Mouse (Mus musculus): ENCODE measurements around the gene Apol9b.

Apol9b gene

DNA sequence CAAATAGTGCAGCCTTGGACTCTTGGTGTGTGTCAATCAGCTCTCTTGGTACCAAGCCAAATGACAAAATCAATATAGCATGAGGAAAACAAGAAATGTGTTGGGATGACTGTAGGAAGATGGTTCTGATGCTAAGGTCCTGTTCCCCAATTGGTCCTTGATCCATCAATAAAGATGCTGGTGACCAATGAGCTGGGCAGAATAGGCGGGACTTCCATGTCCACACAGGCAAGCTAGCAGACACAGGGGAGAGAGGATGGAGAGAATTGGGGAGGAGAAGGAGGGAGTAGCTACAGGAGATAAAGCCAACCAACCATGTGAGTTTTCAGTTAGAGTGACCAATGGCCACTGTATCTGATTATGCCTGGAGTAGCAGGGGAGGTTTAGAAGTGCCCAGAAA, 17.5 kb downstream of the Apol9b start:
- DNase-seq (ENCODE audit: low read depth, low spot score), result no peak

DNA sequence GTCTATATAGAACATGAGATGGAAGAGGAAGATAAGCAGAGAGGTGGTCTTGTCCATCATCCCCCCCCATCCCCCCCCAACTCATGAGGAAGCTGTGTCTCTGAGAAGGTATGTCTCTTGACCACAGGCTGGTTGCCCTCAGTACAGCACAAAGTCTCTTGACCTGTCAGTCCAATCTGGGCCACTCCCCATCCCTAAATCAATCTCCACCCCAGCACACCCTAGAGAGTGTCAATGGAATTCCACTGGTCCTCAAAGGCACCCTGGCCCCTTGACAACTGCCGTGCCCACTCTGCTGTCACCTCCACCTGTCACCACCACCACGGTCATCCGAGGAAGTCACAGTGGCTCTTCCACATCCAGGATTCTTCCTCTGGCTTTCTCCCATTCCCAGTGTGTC, 19.6 kb downstream of the Apol9b start:
- no peak for DNase-seq (ENCODE audit: low read depth, low spot score)

DNA sequence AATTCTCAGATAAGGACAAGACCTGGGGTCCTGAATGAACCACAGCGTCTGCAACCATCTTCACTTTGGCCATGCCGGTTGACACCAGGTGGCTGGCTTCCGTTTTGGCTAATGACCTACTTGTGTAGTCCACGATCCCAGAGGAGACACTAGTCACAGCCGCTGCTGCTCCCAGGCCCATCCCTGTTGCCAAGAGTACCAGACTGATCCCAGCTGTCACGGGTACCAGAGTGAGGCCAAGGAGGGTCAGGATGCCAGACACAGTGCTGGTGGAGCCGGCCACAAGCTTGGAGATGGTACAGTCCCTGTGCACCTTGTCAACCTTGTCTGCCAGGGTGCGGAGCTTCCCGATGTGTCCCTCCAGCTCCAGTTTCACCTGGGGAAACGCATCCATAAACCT, 20.9 kb downstream of the Apol9b start:
- no peak for DNase-seq (ENCODE audit: low read depth, low spot score)

DNA sequence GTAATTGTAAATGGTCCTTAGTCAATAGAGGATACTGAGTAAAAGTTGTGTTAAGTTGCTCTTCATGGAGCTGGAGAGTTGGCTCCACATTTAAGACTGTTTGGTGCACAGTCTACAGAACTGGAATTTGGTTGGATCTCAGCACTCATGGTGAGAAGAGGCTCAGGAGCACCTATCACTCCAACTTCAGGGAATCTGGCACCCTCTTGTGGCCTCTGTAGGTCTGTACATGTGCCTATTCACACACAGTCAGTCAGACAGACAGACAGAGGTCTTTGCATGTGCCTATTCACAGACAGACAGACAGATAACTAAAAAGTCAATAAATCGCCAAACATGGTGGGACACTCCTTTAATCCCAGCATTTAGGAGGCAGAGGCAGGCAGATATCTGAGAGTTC, 21.6 kb downstream of the Apol9b start:
- peak; percentile 49 for DNase-seq (ENCODE audit: low read depth, low spot score)

DNA sequence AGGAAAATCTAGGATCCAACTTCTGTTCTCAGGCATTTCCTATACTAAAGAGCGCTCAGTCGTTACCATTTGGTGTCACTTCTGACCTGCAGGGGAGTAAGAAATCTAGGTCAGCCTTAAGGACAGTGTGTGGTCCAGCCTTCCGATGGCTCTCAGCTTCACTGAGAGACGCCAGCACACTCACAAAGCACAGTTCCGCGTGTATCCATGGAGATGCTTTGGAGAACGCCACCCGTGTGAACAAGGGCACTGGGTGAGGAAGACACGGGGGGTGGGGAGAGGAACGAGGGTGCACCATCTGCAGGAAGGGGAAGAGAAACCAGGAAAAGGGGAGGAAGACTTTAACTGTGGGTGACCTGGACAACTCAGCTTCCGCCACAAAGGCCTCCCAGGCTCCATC, 23.6 kb downstream of the Apol9b start:
- DNase-seq (ENCODE audit: low read depth, low spot score), result no peak

DNA sequence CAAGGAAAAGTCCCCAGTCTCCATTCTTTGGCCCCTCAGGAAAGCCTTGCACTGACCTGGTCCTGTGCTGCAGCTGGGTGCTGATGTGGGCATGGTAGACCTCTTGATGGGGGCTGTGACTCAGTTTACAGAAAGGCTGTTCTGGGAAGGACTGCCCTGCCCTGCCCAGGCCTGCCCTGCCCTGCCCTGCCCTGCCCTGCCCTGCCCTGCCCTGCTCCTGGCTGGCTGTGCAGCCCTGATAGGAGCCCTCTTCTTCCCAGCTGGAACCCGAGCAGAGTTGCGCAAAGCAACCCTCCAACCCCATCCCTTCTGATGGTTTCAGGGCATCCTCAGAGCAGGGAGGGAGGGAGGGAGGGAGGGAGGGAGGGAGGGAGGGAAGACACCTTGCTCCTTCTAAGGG, 26.3 kb downstream of the Apol9b start:
- DNase-seq (ENCODE audit: low read depth, low spot score), result no peak

DNA sequence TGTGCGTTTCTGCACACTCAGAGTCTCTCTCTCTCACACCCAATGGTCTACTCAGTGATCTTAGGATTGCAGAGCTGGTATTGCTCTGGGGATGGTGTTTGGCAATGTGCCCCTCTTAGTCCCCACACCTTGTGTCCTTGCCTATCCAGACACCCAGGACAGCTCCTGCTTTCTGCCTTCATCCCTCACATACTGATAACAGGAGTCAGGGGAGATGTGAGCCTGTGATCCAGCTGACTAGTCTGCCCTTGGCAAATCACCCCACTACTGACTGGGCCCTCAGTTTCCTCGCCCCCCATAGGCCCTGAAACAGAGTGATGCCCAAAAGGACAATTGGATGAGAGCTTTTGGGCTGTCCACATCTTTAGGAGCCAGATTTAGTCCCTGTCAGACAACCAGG, 27.2 kb downstream of the Apol9b start:
- DNase-seq (ENCODE audit: low read depth, low spot score), result no peak

DNA sequence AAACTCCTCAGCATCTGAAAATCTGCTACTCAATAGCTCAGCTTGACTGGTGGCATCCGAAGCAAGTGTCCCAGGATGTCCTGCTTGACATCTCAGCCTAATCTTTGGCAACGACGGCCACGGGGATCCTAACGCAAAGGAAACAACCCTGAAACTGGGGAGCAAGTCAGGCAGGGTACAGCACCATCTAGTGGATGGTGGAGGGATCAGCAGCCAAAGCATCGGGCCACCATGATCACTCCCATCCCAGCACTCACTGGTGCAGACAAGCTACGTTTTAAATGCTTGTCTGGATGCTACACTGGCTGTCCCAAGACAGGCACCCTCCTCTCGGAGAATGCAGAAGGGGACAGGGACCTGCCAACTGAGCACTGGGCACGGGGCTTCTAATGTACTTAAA, 28.0 kb downstream of the Apol9b start, which contains the start of gene Apol8:
Gene Apol8 (minus strand): TSS at position 156 of the 400 bp plus-strand sequence.
- peak; percentile 63 for DNase-seq (ENCODE audit: low read depth, low spot score)

DNA sequence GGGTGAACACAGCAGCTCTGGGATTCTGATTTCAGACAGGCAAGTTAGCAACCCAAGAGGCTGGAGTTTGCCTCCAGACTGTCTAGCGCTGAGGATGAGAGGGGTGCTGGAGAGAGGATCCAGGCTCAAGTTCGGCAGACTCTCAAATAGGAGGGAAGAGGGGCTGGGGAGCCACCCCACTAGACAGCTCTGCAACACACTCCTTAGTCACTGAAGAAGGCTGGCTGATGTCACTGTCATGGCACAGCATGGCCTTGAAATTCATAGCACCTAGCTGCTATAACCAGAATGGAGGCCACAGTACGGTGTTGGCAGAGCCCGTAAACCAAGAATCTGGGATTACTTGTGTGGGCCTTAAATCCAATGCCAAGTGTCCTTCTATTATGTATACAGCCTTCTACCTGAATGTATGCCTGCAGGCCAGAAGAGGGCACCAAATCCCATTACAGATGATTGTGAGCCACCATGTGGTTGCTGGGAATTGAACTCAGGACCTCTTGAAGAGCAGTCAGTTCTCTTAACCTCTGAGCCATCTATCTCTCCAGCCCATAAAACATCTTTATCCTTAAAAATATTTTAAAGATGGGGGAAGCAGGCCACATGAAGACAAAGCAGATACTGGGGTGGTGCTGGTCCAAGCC, 28.9 kb downstream of the Apol9b start:
- DNase-seq (ENCODE audit: low read depth, low spot score), result peak; percentile 30

DNA sequence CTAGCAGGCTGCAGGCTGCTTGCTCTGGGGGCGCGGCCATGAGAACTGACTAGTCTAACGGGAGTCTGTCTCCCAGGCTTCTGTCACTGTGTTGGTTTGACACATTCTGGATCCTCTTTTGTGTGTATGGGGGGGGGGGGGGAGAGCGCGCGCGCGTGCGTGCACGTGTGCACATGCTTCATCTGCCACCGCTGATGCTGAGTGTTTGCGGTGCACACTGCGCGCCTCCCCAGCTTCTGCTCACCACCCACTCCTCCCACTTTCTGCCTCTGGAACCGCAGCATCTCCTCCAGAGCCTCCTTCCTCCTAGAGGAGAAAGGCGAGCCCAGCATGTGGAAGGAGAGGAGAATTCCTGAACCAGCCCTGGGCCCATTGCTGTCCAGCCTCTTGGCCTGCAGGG, 31.2 kb downstream of the Apol9b start:
- DNase-seq (ENCODE audit: low read depth, low spot score), result no peak

DNA sequence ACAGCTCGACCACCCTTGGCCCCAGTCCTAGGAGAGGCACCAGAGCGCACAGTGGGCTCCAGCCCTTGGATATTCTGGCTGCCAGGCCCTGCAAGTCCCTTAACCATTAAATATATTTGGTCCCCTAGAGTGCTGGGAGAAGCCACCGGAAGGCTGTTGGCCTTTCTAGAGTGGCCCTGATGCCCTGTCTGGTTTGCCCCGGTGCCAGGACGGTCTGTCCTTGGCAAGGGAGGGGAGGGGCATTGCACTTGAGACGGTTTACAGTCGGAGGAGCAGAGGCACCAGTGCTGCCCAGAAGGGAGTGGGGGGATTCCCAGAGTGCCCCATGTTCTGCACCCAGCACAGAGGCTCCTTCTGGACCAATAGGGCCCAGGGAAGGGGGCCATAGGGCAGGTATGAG, 32.2 kb downstream of the Apol9b start:
- DNase-seq (ENCODE audit: low read depth, low spot score), result no peak

DNA sequence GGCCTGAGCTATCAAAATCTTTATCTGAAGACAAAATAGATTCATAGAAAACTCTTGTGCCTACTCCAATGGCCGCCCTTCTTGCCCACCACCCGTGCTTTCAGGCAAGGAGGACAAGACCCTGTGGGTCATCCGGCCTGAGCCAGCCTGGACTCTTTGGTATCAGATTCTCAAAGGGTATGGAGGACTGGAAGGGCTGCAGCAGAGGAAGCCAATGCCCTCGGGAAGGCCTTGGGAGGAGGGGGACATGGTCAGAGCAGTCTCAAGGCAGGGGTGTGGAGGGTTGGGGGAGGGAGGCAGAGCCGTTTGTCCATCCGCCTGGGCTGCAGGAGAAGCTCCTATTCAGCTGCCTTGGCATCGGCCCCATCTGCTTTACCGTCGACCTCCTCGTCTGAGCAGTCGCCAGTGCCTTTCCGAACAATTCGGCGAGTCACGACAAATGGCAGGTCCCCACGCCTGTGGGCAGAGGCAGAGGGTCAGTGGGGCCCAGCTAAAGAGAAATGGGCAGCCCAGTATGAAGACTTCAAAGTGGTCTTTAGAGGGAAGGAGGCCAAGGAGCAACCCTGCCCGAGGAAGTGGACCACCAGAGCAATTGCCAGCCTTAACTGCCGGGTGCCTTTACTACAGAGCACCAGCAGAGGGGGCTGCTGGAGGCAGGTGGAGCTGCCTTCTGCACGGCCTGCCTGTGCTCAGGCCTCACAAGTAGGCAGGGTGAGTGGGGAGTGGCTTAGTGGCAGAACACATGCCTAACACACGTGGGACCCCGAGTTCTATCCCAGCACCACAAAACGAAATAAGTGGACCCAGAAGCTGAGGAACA, 32.9 kb downstream of the Apol9b start:
- DNase-seq (ENCODE audit: low read depth, low spot score), result peak; percentile 48

DNA sequence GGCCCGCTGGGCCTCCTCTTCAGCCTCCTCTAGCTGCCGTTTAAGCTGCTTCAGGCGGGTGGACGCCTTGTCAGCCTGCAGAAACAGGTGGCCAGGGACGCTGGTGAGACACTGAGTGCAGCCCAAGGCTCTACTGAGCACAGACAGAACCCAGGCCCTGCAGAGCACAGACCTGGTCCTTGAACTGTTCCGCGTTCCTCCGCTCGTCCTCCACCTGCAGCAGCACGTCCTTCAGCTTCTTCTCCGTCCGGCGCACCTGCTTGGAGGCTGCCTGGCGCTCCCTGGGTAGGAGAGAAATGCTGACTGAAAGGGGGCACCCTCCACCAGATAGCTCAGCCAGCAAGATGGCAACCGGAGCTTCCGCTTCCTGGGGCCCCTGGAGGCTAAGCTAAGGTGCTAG, 34.2 kb downstream of the Apol9b start:
- DNase-seq (ENCODE audit: low read depth, low spot score), result no peak

DNA sequence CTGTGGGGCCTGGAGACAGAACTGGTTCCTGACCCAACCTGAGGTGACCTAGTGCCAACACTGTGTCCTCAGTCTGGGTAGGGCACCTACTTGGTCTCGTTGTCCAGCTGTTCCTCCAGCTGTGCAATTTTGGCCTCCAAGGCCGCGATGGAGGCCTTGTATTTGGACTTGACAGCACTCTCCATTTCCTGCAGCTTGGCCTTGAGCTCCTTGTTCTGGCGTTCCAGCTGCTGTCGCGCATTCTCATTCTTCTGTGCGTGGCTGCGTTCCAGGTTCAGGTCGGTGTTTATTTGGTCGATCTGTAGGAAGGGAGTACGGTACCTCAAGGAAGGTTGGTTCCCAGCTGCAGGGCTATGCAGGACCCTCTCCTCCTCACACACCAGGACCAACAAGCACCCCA, 34.9 kb downstream of the Apol9b start:
- DNase-seq (ENCODE audit: low read depth, low spot score), result no peak

DNA sequence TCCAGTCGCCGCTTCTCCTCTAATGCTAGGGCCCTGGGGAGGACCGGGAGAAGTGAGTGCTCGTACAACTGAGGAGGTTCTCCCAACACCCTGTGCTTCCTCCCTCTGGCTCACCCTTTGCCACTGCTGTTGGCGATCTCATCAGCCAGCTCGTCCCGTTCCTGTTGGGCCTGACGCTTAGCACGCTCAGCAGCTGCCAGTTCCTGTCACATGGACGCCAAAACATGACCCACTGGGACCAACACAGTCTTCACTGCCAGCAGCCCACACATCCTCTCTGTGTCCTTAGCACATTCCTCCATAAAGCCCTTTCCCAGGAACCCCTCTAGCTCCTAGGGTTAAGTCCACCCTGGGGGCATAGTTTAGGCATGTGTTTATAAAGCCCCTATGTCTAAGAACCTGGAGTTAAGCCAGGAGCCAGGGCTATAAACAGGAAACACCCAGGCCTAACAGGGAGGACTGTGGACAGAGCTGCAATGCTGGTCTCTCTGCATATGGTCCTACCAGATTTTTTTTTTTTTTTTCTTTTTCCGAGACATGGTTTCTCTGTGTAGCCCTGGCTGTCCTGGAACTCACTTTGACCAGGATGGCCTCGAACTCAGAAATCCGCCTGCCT, 35.7 kb downstream of the Apol9b start:
- no peak for DNase-seq (ENCODE audit: low read depth, low spot score)

DNA sequence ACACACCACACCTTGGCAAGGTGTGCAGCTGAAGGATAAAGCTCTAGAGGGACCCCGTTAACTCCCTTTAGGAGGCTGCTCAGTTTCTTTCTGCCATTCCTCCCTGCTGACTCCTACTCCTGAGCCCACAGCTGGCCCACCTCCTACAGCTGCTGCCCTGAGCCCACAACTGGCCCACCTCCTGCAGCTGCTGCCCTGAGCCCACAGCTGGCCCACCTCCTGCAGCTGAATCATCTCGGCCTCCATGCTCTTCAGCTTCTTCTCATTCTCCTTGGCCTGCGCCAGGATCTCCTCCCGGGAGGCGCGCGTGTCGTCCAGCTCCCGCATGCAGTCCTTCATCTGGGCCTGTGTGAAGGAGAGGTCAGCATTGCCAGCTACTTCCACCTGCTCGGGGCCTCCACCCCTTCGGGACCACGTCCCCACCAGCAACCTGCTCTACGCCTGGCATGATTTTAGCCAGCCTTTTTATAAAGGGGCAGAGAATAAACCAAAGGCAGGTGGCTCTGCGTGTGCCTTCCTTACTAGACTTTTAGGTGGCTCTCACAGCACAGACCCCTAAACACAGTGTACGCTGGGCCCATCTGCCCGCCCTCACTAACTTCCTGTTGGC, 36.8 kb downstream of the Apol9b start:
- DNase-seq (ENCODE audit: low read depth, low spot score), result no peak

DNA sequence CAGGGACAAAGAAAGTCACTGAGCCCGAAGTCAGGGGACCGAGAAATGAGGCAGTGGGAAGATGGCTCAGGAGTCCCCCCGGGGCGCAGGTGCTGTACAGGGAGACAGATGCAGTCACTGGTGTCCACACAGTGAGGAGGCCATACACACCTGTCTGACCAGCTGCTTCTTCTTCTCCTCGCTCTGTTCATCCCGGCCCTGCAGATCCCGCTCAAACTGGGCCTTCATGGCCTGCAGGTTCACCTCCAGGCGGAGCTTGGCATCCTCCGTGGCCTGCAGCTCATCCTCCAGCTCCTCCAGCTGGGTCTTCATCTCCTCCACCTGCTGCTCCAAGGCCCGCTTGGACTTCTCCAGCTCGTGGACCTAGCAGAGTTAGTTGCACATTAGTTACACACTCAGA, 38.1 kb downstream of the Apol9b start:
- no peak for DNase-seq (ENCODE audit: low read depth, low spot score)

DNA sequence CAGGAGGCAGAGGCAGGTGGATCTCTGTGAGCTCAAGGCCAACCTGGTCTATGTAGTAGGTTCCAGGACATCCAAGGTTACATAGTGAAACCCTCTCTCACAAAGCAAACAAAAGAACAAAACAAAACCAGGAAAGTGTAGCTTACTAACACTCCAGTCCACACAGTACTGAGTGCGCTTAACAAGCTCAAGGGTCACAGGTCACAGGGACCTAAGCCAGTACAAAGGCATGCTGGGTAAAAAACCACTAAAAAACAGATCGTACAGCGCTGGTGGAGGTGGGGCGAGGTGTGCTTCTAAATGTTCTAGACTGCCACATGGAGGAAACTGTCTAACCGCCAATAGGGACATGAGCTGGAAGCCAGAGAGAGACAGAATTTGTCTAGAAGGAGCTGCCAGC, 41.5 kb downstream of the Apol9b start:
- no peak for DNase-seq (ENCODE audit: low read depth, low spot score)

DNA sequence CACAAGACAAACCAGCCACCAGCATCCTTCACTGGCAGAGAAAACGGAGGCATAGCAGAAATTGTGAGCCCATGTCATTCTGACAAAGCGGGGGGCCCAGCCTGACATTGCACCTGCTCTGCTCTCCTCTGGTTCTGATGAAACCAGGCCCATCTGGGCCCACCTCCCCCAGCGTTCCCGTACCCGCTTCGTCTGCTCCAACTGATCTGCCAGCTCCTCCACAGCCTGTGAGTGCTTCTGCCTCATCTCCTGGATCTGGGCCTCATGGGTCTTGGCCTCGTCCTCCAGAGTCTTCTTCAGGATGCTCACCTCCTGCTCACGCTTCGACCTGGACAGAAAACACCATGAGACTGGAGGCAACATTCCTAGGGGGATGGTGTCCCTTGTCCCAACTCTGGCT, 42.1 kb downstream of the Apol9b start:
- DNase-seq (ENCODE audit: low read depth, low spot score), result no peak

DNA sequence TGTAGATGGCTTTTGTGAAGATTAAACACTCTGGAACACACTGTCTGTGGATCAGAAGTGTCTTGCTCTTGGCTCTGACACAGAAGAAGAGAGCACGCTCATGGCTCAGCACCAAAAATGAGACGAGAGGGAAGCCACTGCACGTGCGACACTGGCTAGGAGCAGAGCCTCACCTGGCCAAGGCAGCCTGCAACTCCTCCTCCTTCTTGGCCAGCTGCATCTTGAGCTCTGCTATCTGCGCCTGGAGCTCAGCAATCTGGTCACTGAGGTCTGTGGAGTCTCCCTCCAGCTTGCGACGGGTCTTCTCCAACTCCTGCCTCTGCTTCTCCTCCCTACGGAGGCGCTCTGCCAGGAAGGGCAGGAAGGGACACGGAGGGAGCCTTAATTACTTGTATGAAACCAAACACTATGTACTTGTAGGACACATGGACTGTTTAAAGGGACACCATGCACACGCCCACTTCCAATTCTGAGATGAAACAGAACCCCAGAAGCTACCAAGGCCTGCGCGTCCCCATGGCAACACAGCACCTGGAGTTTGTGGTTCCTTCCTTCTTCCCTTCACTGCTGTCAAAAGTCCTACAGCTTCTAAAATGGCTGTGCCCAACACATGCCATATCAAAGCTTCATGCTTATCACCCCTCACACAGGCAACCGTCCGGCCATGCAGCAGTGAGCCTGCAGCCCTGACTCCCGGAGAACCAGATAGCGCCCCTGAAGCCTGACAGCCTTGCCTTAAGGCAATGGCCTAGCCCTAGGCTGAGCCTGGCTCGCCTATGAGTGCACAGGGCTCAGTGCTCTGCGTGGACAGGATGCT, 44.5 kb downstream of the Apol9b start:
- no peak for DNase-seq (ENCODE audit: low read depth, low spot score)

DNA sequence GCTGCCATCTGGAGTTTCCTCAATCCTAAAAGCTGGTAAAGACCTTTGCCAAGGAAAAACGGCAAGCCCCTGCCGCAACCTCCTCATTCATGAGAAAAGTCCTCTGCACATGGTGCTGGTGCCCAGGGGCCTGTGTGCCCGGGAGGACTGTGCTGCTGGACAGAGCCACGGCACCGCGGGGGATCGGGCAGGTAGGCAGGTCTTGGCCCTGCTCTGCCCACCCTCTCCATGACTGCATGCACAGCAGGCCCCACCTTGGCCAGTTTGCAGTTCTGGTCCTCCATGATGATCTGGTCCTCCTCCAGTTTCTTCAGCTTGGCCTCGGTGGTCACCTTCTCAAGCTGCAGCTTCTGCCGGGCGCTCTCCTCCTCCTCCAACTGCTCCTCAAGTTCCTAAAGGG, 45.5 kb downstream of the Apol9b start:
- DNase-seq (ENCODE audit: low read depth, low spot score), result no peak
